Mouse (Mus musculus) embryonic facial prominence, embryonic 15.5 days (tissue): ENCODE measurements at regions not wholly inside any gene's neighbourhood (a gene's known extent, or its start where the extent isn't known, plus 50 kb on each side); places are given as distances from the start of the nearest gene placed in this dataset.

Experiments
- ATAC-seq: fragments of 200-750 bp; cut with Nextera tagmentation; 2 replicates; pipeline ENCODE4 v1.8.0; 2017; ENCODE audit warnings: low read depth, moderate TSS enrichment; ENCODE audit not compliant: insufficient number of reproducible peaks, low FRiP score, low TSS enrichment
- H3K27ac ChIP-seq: fragments of 300-500 bp; sonication (generic); replicated peaks from 2 replicates; pipeline ENCODE4 v1.5.1; 2015; ENCODE audit warnings: mild to moderate bottlenecking, inconsistent platforms
- H3K27me3 ChIP-seq: fragments of 300-500 bp; sonication (generic); 2 replicates; pipeline ENCODE4 v1.6.1; 2015; ENCODE audit warnings: inconsistent platforms
- H3K36me3 ChIP-seq: fragments of 300-500 bp; sonication (generic); 2 replicates; pipeline ENCODE4 v1.6.1; 2015; ENCODE audit warnings: mild to moderate bottlenecking, inconsistent platforms
- H3K4me1 ChIP-seq: fragments of 300-500 bp; sonication (generic); 2 replicates; pipeline ENCODE4 v1.6.1; 2015; ENCODE audit warnings: inconsistent platforms
- H3K4me2 ChIP-seq: fragments of 300-500 bp; sonication (generic); replicated peaks from 2 replicates; pipeline ENCODE4 v1.6.1; 2015; ENCODE audit warnings: mild to moderate bottlenecking, inconsistent platforms
- H3K4me3 ChIP-seq: fragments of 300-500 bp; sonication (generic); replicated peaks from 2 replicates; pipeline ENCODE4 v1.5.1; 2015; ENCODE audit warnings: mild to moderate bottlenecking, inconsistent platforms
- H3K9ac ChIP-seq: fragments of 300-500 bp; sonication (generic); 2 replicates; pipeline ENCODE4 v1.6.1; 2015; ENCODE audit warnings: inconsistent platforms
- H3K9me3 ChIP-seq: fragments of 300-500 bp; sonication (generic); replicated peaks from 2 replicates; pipeline ENCODE4 v1.6.1; 2016; ENCODE audit warnings: inconsistent platforms
- WGBS: fragments of 180-500 bp; shearing (Covaris S2); methylation state at CpG from one replicate; pipeline ENCODE4 v1.1.7; 2015; 5-methylcytosine and 5-hydroxymethylcytosine counted together

- Histone ChIP-seq H3K4me1 (no peaks in the 10 kb centered on the region), H3K27me3 (no peaks in the 10 kb centered on the region), H3K9me3 (no peaks in the 10 kb centered on the region), H3K9ac (no peak overlapping the region), H3K36me3 (no peaks in the 10 kb centered on the region), H3K4me2 (no peak overlapping the region), H3K4me3 (no peak overlapping the region), H3K27ac (no peak overlapping the region)
- ATAC-seq: no peak
These were observed 340.6 kb upstream of the Gm5415 start for GRCm38 (mm10) chr1:32887728-32888127.

GRCm38 (mm10) chr1:32872920-32873319 lies 325.8 kb upstream of the Gm5415 start:
- Histone ChIP-seq H3K36me3 (no peaks in the 10 kb centered on the region), H3K9ac (no peak overlapping the region), H3K4me2 (no peak overlapping the region), H3K9me3 (no peaks in the 10 kb centered on the region), H3K27me3 (no peaks in the 10 kb centered on the region), H3K27ac (no peak overlapping the region), H3K4me1 (no peaks in the 10 kb centered on the region), H3K4me3 (no peak overlapping the region)
- WGBS: 76% methylated on average over 8 of the region's 8 CpGs
- ATAC-seq: no peak

- H3K4me3 ChIP-seq: no peak overlapping the region
- H3K4me2 ChIP-seq: no peak overlapping the region
- no peak for ATAC-seq
- no peaks in the 10 kb centered on the region for H3K27me3 ChIP-seq
- H3K27ac ChIP-seq: no peak overlapping the region
- H3K4me1 ChIP-seq: no peaks in the 10 kb centered on the region
- no peaks in the 10 kb centered on the region for H3K9me3 ChIP-seq
- no peaks in the 10 kb centered on the region for H3K36me3 ChIP-seq
- no peak overlapping the region for H3K9ac ChIP-seq
- WGBS: 74% methylated on average over 1 of the region's 1 CpGs
These were observed 319.0 kb upstream of the Gm5415 start for GRCm38 (mm10) chr1:32866111-32866510.

GRCm38 (mm10) chr1:32858040-32858439 lies 310.9 kb upstream of the Gm5415 start:
- Histone ChIP-seq H3K4me3 (no peak overlapping the region), H3K9ac (no peak overlapping the region), H3K4me2 (no peak overlapping the region), H3K36me3 (no peaks in the 10 kb centered on the region), H3K27ac (no peak overlapping the region), H3K27me3 (no peaks in the 10 kb centered on the region), H3K9me3 (no peaks in the 10 kb centered on the region), H3K4me1 (no peaks in the 10 kb centered on the region)
- 56% methylated on average over 1 of the region's 1 CpGs for WGBS
- ATAC-seq: no peak
